In genomic region chr11:116868129-116868528, GRCm38 (mm10) we compare ENCODE assay signal across 9 mouse cellular contexts. TPM values are rescaled to one million over a fixed set of nuclear protein-coding genes. Genes with fewer than 3 reads are reported as not detected.
DNase-seq lines count a peak whose midpoint lies in the region; ATAC-seq lines count a peak whose summit lies in the region.
"Had no signal": no experiment of that assay in that cellular context is flagged by ENCODE, and none has a peak within 500 bp of the region (broad histone marks: within the 10 kb centered on the region; RNA-seq: fewer than 3 reads in every experiment).

No protein-coding gene starts in this region.

- peaks cover 41% of the 10 kb centered on the region for H3K4me1 ChIP-seq in heart, embryonic 10.5 days

- H3K27me3 ChIP-seq in heart, embryonic 10.5 days (ENCODE audit: insufficient read depth, poor library complexity, severe bottlenecking) = no peaks in the 10 kb centered on the region

- H3K36me3 ChIP-seq in heart, embryonic 10.5 days = peaks cover 67% of the 10 kb centered on the region

- H3K27ac ChIP-seq in heart, embryonic 10.5 days = peak overlapping the region; percentile 42; the same call in 1 of the 2 replicates

- H3K4me3 ChIP-seq in heart, embryonic 10.5 days = no peak overlapping the region

- ATAC-seq in erythroid progenitor cell, adult 5-6 weeks (replicated peaks; ENCODE audit: low FRiP score, poor library complexity, severe bottlenecking) = no peak
- no peak for ATAC-seq in monocyte, adult 5-6 weeks (replicated peaks; ENCODE audit: insufficient number of reproducible peaks, low FRiP score, low TSS enrichment, poor library complexity, severe bottlenecking)

- no peaks in the 10 kb centered on the region for H3K9me3 ChIP-seq in heart, embryonic 10.5 days

- DNase-seq in lung, postnatal 36 days = peak; percentile 28
- DNase-seq in lung, postnatal 25 days (ENCODE audit: low spot score) = no peak
- DNase-seq in adrenal gland, postnatal 36 days = peak; percentile 25 to 53
- no peak for DNase-seq in heart, embryonic 10.5 days (ENCODE audit: low spot score)
- DNase-seq in kidney, postnatal 10 days = peak; percentile 60
- no peak for DNase-seq in thymus, adult 18-20 months
- DNase-seq: retina, postnatal 1 day had no signal

- 63% methylated on average over 3 of the region's 3 CpGs for WGBS in heart, embryonic 10.5 days

RNA-seq across cellular contexts. Expression of gene Srsf2, which starts 15.2 kb away (rescaled TPM):
- 100 to 1,000 TPM; 235 to 275 TPM for total RNA-seq in adrenal gland, postnatal 36 days (2021)
- polyA plus RNA-seq in heart, embryonic 10.5 days (2016; fragmentation: Nextera tagmentation; extraction: Ambion mirVana) = 577 and 728 TPM in 2 replicates
- 911 and 1,279 TPM in 2 replicates for total RNA-seq in erythroid progenitor cell, adult 5-6 weeks (2015; ENCODE audit: low replicate concordance)
- total RNA-seq in erythroid progenitor cell, adult 5-6 weeks (2017; ENCODE audit: low replicate concordance) = 284 and 388 TPM in 2 replicates
- total RNA-seq in monocyte, adult 5-6 weeks (2017) = 124 to 197 TPM (median 128 TPM) in 3 replicates

RNA-seq across cellular contexts. Expression of gene Mfsd11, which starts 15.9 kb away (rescaled TPM):
- 10 to 100 TPM; 33.7 to 35.2 TPM for total RNA-seq in adrenal gland, postnatal 36 days (2021)
- polyA plus RNA-seq in heart, embryonic 10.5 days (2016; fragmentation: Nextera tagmentation; extraction: Ambion mirVana) = 27.0 and 27.1 TPM in 2 replicates
- 6.8 and 34.8 TPM in 2 replicates for total RNA-seq in erythroid progenitor cell, adult 5-6 weeks (2015; ENCODE audit: low replicate concordance)
- 7.6 and 15.8 TPM in 2 replicates for total RNA-seq in erythroid progenitor cell, adult 5-6 weeks (2017; ENCODE audit: low replicate concordance)
- 8.2 to 10.4 TPM (median 9.0 TPM) in 3 replicates for total RNA-seq in monocyte, adult 5-6 weeks (2017)

RNA-seq across cellular contexts. Expression of gene Jmjd6, which starts 24.9 kb away (rescaled TPM):
- 10 to 100 TPM; 33.0 to 46.7 TPM for total RNA-seq in adrenal gland, postnatal 36 days (2021)
- polyA plus RNA-seq in heart, embryonic 10.5 days (2016; fragmentation: Nextera tagmentation; extraction: Ambion mirVana) = 89.1 and 114 TPM in 2 replicates
- total RNA-seq in erythroid progenitor cell, adult 5-6 weeks (2015; ENCODE audit: low replicate concordance) = 5.4 and 18.0 TPM in 2 replicates
- total RNA-seq in erythroid progenitor cell, adult 5-6 weeks (2017; ENCODE audit: low replicate concordance) = 5.1 and 10.8 TPM in 2 replicates
- total RNA-seq in monocyte, adult 5-6 weeks (2017) = 80.8 to 81.6 TPM (median 81.0 TPM) in 3 replicates

RNA-seq across cellular contexts. Expression of gene Mettl23, which starts 25.1 kb away (rescaled TPM):
- 10 to 100 TPM; 31.2 to 36.2 TPM for total RNA-seq in adrenal gland, postnatal 36 days (2021)
- 58.9 and 66.9 TPM in 2 replicates for polyA plus RNA-seq in heart, embryonic 10.5 days (2016; fragmentation: Nextera tagmentation; extraction: Ambion mirVana)
- total RNA-seq in erythroid progenitor cell, adult 5-6 weeks (2015; ENCODE audit: low replicate concordance) = 27.4 and 60.4 TPM in 2 replicates
- total RNA-seq in erythroid progenitor cell, adult 5-6 weeks (2017; ENCODE audit: low replicate concordance) = 17.8 and 18.4 TPM in 2 replicates
- 47.3 to 77.0 TPM (median 54.3 TPM) in 3 replicates for total RNA-seq in monocyte, adult 5-6 weeks (2017)

RNA-seq across cellular contexts. Expression of gene Mxra7, which starts 40.3 kb away (rescaled TPM):
- 10 to 100 TPM; 38.6 to 52.5 TPM for total RNA-seq in adrenal gland, postnatal 36 days (2021)
- polyA plus RNA-seq in heart, embryonic 10.5 days (2016; fragmentation: Nextera tagmentation; extraction: Ambion mirVana) = 13.2 and 17.9 TPM in 2 replicates
- total RNA-seq in erythroid progenitor cell, adult 5-6 weeks (2015; ENCODE audit: low replicate concordance) = not detected in 2 replicates
- total RNA-seq in erythroid progenitor cell, adult 5-6 weeks (2017; ENCODE audit: low replicate concordance) = 0.13 TPM in 1 of 2 replicates, not detected in the other
- total RNA-seq in monocyte, adult 5-6 weeks (2017) = 0.58 to 0.64 TPM in 2 of 3 replicates, not detected in the other

Comparison
In these comparisons a context has a peak if more than half of its experiments do, and no peak if none do; other contexts are left out.
1. DNase-seq: peak in lung, postnatal 36 days (single experiment), adrenal gland, postnatal 36 days (2 of 2) and kidney, postnatal 10 days (single experiment); none in lung, postnatal 25 days (single experiment), heart, embryonic 10.5 days (single experiment) and thymus, adult 18-20 months (0 of 2).